Mouse (Mus musculus) kidney, adult 2 months (tissue): ENCODE data around the gene Zp1. TPM values are rescaled to one million over a fixed set of nuclear protein-coding genes. Genes with fewer than 3 reads are reported as not detected.

Experiments
- DNase-seq: peaks from one replicate; pipeline ENCODE4 v3.0.0; 2021
- H3K27ac ChIP-seq: fragments of 200-500 bp; 2 replicates; pipeline ENCODE4 v1.5.1; 2012; ENCODE audit warnings: low read depth, low read length, control low read depth, inconsistent platforms; ENCODE audit not compliant: insufficient read depth
- H3K27me3 ChIP-seq: fragments of 200-500 bp; replicated peaks from 2 replicates; pipeline ENCODE4 v1.6.1; 2012; ENCODE audit warnings: mild to moderate bottlenecking, moderate library complexity, low read length, inconsistent platforms; ENCODE audit not compliant: control insufficient read depth, insufficient read depth
- H3K36me3 ChIP-seq: fragments of 200-500 bp; 2 replicates; pipeline ENCODE4 v1.6.1; 2012; ENCODE audit warnings: mild to moderate bottlenecking, moderate library complexity, low read length, inconsistent platforms; ENCODE audit not compliant: control insufficient read depth, insufficient read depth
- H3K4me1 ChIP-seq: fragments of 200-500 bp; 2 replicates; pipeline ENCODE4 v1.6.1; 2011; ENCODE audit warnings: low read length; ENCODE audit not compliant: control insufficient read depth, insufficient read depth
- H3K4me3 ChIP-seq: fragments of 200-500 bp; 2 replicates; pipeline ENCODE4 v1.5.1; 2011; ENCODE audit warnings: mild to moderate bottlenecking, low read depth, low read length, control low read depth; ENCODE audit not compliant: insufficient read depth
- CTCF ChIP-seq: fragments of 200-500 bp; conservative IDR thresholded peaks from 2 replicates; pipeline ENCODE4 v1.5.1; 2011; ENCODE audit warnings: low read depth, mild to moderate bottlenecking, control low read depth, low read length, moderate library complexity, mixed read lengths; ENCODE audit not compliant: insufficient read depth, insufficient read length
- POLR2A ChIP-seq: fragments of 200-500 bp; IDR thresholded peaks from one replicate; pipeline ENCODE4 v1.6.1; 2011; ENCODE audit warnings: low read depth, low read length, control low read depth
- WGBS: fragments of 180-500 bp; shearing (Covaris S2); methylation state at CpG from one replicate; pipeline ENCODE4 v1.1.7; 2018; 5-methylcytosine and 5-hydroxymethylcytosine counted together
- polyA plus RNA-seq: library from polyadenylated mRNA; depleted of rRNA; stranded (reverse); fragments of >200 nt; gene quantifications from 2 replicates; pipeline ENCODE4 v1.2.3, GENCODE M21; 2012

Gene Zp1
- polyA plus RNA-seq, 1 experiment: not detected

DNA sequence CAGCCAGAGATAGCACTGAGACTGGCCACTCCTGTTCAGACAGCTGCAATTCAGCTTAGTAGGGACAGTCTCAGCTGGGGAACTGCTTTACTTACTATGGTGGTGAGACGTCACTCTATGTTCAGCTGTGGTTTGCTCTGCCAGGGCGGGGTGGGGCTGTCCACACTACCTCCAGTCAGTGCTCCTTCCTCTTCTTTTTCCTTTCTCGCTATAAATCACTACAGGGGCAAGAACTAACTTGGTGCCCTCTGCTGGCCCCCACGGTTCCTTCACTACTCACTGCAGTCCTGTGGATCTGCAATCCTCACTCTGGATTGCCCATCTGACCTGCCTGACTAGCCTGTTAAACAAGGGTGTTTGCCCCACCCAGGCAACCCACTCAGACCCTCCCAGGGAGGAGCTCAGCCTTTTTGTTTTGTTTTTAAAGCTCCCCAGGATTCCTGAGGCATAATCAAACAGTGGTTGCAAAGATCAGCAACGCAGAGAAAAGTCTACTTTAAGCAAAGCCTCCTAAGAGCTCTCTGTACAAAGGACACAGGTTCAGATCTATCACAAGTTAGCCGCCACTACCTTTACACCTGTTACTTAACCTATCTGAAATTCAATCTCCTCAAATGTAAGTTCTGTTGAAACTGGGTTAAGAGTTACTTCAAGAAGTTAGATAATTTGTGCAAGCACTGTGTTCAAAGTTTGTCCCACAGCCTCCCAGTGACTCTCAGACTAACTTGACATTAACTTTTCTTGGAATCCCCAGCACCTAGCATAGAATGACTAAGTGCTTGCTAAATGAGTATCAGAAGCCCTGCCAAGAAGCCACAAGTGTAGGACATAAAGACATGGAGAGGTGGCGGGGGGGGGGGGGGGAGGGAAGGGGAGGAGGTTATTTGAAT is 40.1 kb downstream of the Zp1 start:
- no peaks in the 10 kb centered on the region for H3K27me3 ChIP-seq
- no peak overlapping the region for H3K27ac ChIP-seq
- no peak overlapping the region for H3K4me3 ChIP-seq
- no peaks in the 10 kb centered on the region for H3K36me3 ChIP-seq
- 26% methylated on average over 7 of the region's 7 CpGs for WGBS
- no peaks in the 10 kb centered on the region; the same call in 1 of the 2 replicates for H3K4me1 ChIP-seq
- TF ChIP-seq CTCF (peak; percentile 36; the same call in 1 of the 2 replicates), POLR2A (no peak)
- peak; percentile 67 for DNase-seq

GRCm38 (mm10) chr19:10878201-10878837 is 42.1 kb downstream of the Zp1 start:
- TF ChIP-seq CTCF (no peak), POLR2A (no peak)
- Histone ChIP-seq H3K4me1 (no peaks in the 10 kb centered on the region; the same call in 1 of the 2 replicates), H3K36me3 (peaks cover under 1% of the 10 kb centered on the region; the same call in 1 of the 2 replicates), H3K4me3 (no peak overlapping the region), H3K27ac (no peak overlapping the region), H3K27me3 (no peaks in the 10 kb centered on the region)
- peak; percentile 8 for DNase-seq
- 79% methylated on average over 7 of the region's 7 CpGs for WGBS

GRCm38 (mm10) chr19:10871328-10871961 is 49.0 kb downstream of the Zp1 start:
- Histone ChIP-seq H3K4me3 (no peak overlapping the region), H3K27ac (no peak overlapping the region), H3K4me1 (peaks cover 4% of the 10 kb centered on the region; the same call in 1 of the 2 replicates), H3K36me3 (peaks cover 4% of the 10 kb centered on the region), H3K27me3 (no peaks in the 10 kb centered on the region)
- DNase-seq: no peak
- WGBS: 68% methylated on average over 14 of the region's 14 CpGs
- TF ChIP-seq POLR2A (no peak), CTCF (no peak)

GRCm38 (mm10) chr19:10870676-10871075 is 49.8 kb downstream of the Zp1 start:
- DNase-seq: no peak

DNA sequence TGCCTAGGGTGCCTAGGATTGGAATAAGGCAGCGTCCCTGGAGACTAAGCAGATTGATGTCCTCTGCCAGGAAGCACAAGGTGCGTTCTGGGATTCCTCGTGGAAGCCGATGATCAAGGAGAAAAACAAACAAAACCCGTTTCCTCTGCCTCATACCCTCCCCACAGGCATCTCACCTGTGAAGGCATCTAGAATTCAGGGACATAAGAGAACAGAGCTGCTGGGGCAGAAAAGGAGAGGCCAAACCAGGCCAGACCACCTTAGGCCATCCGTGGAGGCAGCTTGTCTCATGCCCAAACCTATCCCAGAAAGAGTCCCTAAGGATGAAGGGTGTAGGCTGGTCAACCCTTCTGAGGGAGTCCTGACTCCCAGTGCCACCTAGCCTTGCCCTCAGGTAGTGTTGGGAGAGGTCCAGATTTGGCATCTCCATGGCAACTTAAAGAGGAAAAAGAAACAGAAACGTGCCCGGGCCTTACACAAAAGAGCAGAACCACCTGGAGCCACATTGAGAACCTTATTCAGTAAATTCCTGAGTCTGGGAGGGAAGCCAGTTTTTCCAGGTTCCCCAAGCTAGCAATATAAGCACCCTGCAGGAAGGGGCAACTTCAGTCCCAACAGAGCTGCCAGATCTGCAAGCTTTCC is 50.4 kb downstream of the Zp1 start, which contains the start of gene Tmem132a:
Gene Tmem132a, minus strand, starts transcription at position 55 of the 642 bp plus-strand sequence.
- Histone ChIP-seq H3K27ac (no peak within 1 kb of the TSS), H3K4me1 (peaks cover 4% of the 10 kb centered on the region; the same call in 1 of the 2 replicates), H3K36me3 (peaks cover 4% of the 10 kb centered on the region), H3K27me3 (no peaks in the 10 kb centered on the region), H3K4me3 (peak within 1 kb of the TSS; percentile 57)
- peak; percentile 46 for DNase-seq
- TF ChIP-seq POLR2A (no peak), CTCF (no peak)
- WGBS: 10% methylated on average over 8 of the region's 8 CpGs

More at GRCm38 (mm10) chr19:10870676-10871075, 49.8 kb downstream of the Zp1 start:
- 89% methylated on average over 3 of the region's 3 CpGs for WGBS
- no peak overlapping the region for H3K4me3 ChIP-seq
- H3K4me1 ChIP-seq: peaks cover 4% of the 10 kb centered on the region; the same call in 1 of the 2 replicates
- no peak overlapping the region for H3K27ac ChIP-seq
- no peaks in the 10 kb centered on the region for H3K27me3 ChIP-seq
- TF ChIP-seq CTCF: no peak
- TF ChIP-seq POLR2A: no peak
- peaks cover 4% of the 10 kb centered on the region for H3K36me3 ChIP-seq

DNA sequence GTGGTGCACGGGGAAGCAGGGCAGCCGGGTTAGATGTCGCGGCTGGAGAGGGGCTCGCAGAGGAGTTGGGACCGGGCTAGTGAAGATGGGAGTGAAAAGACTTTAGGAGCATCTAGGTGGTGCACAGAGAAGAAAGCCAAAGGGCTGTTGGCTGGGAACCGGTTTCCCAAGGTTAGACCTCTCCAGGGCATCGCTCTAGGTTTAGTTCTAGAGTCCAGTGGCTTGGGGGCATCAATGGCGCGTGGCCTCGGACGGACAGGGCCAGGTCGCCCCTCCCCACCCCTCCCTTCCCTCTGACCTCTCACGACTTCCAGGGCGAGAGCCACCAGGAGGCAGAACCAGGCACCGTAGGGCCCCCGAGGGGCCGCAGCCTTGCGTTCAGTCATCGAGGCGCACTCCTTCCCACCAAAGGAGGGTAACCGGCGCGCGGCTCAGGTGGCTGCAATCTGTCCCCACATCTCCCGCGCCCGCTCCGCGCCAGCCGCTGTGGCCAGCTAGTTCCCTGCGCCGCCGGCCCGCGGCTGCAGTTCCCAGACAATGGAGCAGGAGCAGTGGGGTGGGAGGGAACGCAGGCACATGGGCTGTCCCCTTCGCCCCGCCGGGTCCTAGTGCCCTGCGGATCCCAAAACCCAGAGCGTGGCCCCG is 51.1 kb downstream of the Zp1 start:
- DNase-seq: peak; percentile 83
- Histone ChIP-seq H3K4me3 (peak overlapping the region; percentile 57), H3K27ac (no peak overlapping the region), H3K4me1 (peaks cover 4% of the 10 kb centered on the region; the same call in 1 of the 2 replicates), H3K36me3 (peaks cover 4% of the 10 kb centered on the region), H3K27me3 (no peaks in the 10 kb centered on the region)
- under 1% methylated on average over 43 of the region's 43 CpGs for WGBS
- no peak for TF ChIP-seq CTCF
- peak; percentile 37 for TF ChIP-seq POLR2A
